Mouse (Mus musculus) CD4-positive, CD25-positive, alpha-beta regulatory T cell, adult 9 weeks (primary cell): ENCODE results near the gene Gm21953. TPM values are rescaled to one million over a fixed set of nuclear protein-coding genes. Genes with fewer than 3 reads are reported as not detected.

Source experiments
- polyA plus RNA-seq: library from polyadenylated mRNA; unstranded; fragments of 100-300 nt; shearing (Covaris generic); gene quantifications from one replicate; pipeline ENCODE4 v1.2.1, GENCODE M21; 2017

Gene Gm21953
- not detected for polyA plus RNA-seq

DNA sequence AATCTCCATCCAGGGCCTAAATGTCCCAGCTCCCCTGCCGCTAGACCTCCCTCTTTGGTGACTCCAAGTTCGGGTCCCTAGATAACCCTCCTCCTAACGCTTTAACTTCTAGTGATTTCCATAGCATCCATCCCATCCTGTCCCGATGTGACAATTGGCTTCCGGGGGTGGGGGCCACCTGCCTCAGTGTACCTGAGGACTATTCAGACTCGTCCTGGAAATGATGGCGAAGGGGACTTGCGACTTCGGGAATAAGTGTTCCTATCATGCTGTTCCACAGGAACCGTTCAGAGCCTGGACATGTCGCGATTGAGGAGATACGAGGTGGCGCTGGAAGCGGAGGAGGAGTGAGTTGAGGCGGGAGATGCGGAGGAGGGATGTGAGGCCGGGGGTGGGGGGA, at the start of gene Gm21953:
Gm21953 (plus strand) TSS at position 301 of the 400 bp plus-strand sequence.

DNA sequence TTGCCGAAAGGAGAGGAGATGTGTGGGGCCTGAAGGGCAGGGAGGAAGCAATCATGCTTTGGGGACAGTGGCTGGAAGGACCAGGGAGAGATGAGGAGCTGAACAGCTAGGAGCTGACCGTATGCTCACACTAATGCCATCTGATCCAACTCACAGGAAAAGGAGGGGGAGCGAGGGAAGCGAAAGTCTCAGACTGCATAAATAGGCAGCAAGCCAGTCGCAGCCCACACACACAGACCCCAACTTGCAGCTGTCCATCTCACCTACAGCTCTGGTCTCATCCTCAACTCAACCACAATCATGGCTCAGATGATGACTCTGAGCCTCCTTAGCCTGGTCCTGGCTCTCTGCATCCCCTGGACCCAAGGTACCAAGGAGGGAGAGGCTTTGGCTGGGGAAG, 38.6 kb upstream of the Gm21953 start, which contains the start of gene Ccl21b:
Ccl21b (plus strand) TSS at position 301 of the 400 bp plus-strand sequence.

GRCm38 (mm10) chr4:42318034-42318433, 24.0 kb downstream of the Gm21953 start, which contains the start of gene Fam205a3:
Gene Fam205a3 (plus strand): TSS chr4:42318334.

Other genes with a start within 250 kb of the Gm21953 start
- not detected for gene Gm3893, start 203.1 kb upstream of the Gm21953 start, polyA plus RNA-seq
- gene Gm13304, start 179.4 kb upstream of the Gm21953 start, polyA plus RNA-seq = not detected
- not detected for gene Gm13306, start 140.8 kb upstream of the Gm21953 start, polyA plus RNA-seq
- gene Gm13305, start 125.7 kb upstream of the Gm21953 start, polyA plus RNA-seq = not detected
- not detected for gene Gm10600, start 53.6 kb upstream of the Gm21953 start, polyA plus RNA-seq
- gene Ccl21b, start 38.5 kb upstream of the Gm21953 start, polyA plus RNA-seq = not detected
- gene Fam205a3, start 24.1 kb downstream of the Gm21953 start, polyA plus RNA-seq = not detected
- gene Gm21586, start 145.1 kb downstream of the Gm21953 start, polyA plus RNA-seq = not detected
- gene Gm2163, start 172.5 kb downstream of the Gm21953 start, polyA plus RNA-seq = not detected
- not detected for gene Fam205a2, start 233.9 kb downstream of the Gm21953 start, polyA plus RNA-seq